Mouse (Mus musculus): ENCODE measurements around the gene Cldn2. TPM values are rescaled to one million over a fixed set of nuclear protein-coding genes. Genes with fewer than 3 reads are reported as not detected.
"Not testable (repeated sequence)": the region's sequence is repeated elsewhere in the genome, so short reads cannot be mapped to it uniquely, and the experiment has no call there.

Cldn2 gene
- polyA plus RNA-seq (2016; fragmentation: Nextera tagmentation; extraction: Ambion mirVana) = 0.08 and 0.11 TPM in 2 replicates

GRCm38 (mm10) chrX:139800406-139800878 lies at the start of gene Cldn2:
Cldn2 (plus strand) TSS chrX:139800828.
- H3K4me3 ChIP-seq = no peak within 1 kb of the TSS
- H3K9me3 ChIP-seq (replicated peaks) = no peaks in the 10 kb centered on the region
- H3K4me1 ChIP-seq = no peaks in the 10 kb centered on the region
- H3K27me3 ChIP-seq (replicated peaks) = 0 out of 2 replicates have a peak, but pooled peaks cover 9% of the 10 kb centered on the region
- H3K27ac ChIP-seq = no peak within 1 kb of the TSS
- no peaks in the 10 kb centered on the region for H3K36me3 ChIP-seq
- no peak for ATAC-seq
- WGBS (ENCODE audit: insufficient replicate concordance) = 65% methylated on average over 8 of the region's 8 CpGs
- H3K4me2 ChIP-seq = no peak within 1 kb of the TSS
- no peak within 1 kb of the TSS for H3K9ac ChIP-seq

- H3K4me2 ChIP-seq = no peak overlapping the region
- no peak for ATAC-seq
- H3K9me3 ChIP-seq (replicated peaks) = no peaks in the 10 kb centered on the region
- 0% methylated on average over 1 of the region's 1 CpGs for WGBS (ENCODE audit: insufficient replicate concordance)
- H3K4me3 ChIP-seq = no peak overlapping the region
- H3K36me3 ChIP-seq = no peaks in the 10 kb centered on the region; the same call in 1 of the 2 replicates
- no peak overlapping the region for H3K9ac ChIP-seq
- no peak overlapping the region for H3K27ac ChIP-seq
- H3K4me1 ChIP-seq = no peaks in the 10 kb centered on the region
- H3K27me3 ChIP-seq (replicated peaks) = no peaks in the 10 kb centered on the region
These were observed 48.8 kb upstream of the Cldn2 start for GRCm38 (mm10) chrX:139751855-139752254.

- not testable (repeated sequence) for H3K9ac ChIP-seq; H3K4me3 ChIP-seq; H3K9me3 ChIP-seq (replicated peaks); ATAC-seq; H3K36me3 ChIP-seq; H3K4me2 ChIP-seq; H3K27me3 ChIP-seq (replicated peaks); H3K27ac ChIP-seq; H3K4me1 ChIP-seq
- 54% methylated on average over 3 of the region's 3 CpGs for WGBS (ENCODE audit: insufficient replicate concordance)
These were observed 42.0 kb upstream of the Cldn2 start for GRCm38 (mm10) chrX:139758634-139759033.

- no peak overlapping the region for H3K9ac ChIP-seq
- no peaks in the 10 kb centered on the region for H3K36me3 ChIP-seq
- no peak overlapping the region for H3K4me3 ChIP-seq
- ATAC-seq = no peak
- WGBS (ENCODE audit: insufficient replicate concordance) = 64% methylated on average over 2 of the region's 2 CpGs
- no peaks in the 10 kb centered on the region for H3K4me1 ChIP-seq
- H3K9me3 ChIP-seq (replicated peaks) = no peaks in the 10 kb centered on the region
- no peaks in the 10 kb centered on the region for H3K27me3 ChIP-seq (replicated peaks)
- no peak overlapping the region for H3K4me2 ChIP-seq
- no peak overlapping the region for H3K27ac ChIP-seq
These were observed 38.1 kb upstream of the Cldn2 start for GRCm38 (mm10) chrX:139762546-139762945.

- WGBS (ENCODE audit: insufficient replicate concordance) = 73% methylated on average over 13 of the region's 13 CpGs
These were observed 30.5 kb upstream of the Cldn2 start for GRCm38 (mm10) chrX:139769975-139770637.

GRCm38 (mm10) chrX:139774309-139775083 lies 26.1 kb upstream of the Cldn2 start:
- Histone ChIP-seq H3K9me3 (replicated peaks) (no peaks in the 10 kb centered on the region), H3K36me3 (no peaks in the 10 kb centered on the region), H3K27ac (no peak overlapping the region), H3K4me3 (no peak overlapping the region), H3K27me3 (replicated peaks) (peaks cover 4% of the 10 kb centered on the region; the same call in 1 of the 2 replicates), H3K9ac (no peak overlapping the region), H3K4me2 (peak overlapping the region; percentile 46), H3K4me1 (peaks cover 8% of the 10 kb centered on the region; the same call in 1 of the 2 replicates)
- WGBS (ENCODE audit: insufficient replicate concordance) = 17% methylated on average over 18 of the region's 18 CpGs
- ATAC-seq = peak; percentile 76

More at GRCm38 (mm10) chrX:139769975-139770637, 30.5 kb upstream of the Cldn2 start:
- H3K9ac ChIP-seq = no peak overlapping the region
- H3K4me1 ChIP-seq = peaks cover 8% of the 10 kb centered on the region; the same call in 1 of the 2 replicates
- H3K4me2 ChIP-seq = no peak overlapping the region
- no peaks in the 10 kb centered on the region for H3K36me3 ChIP-seq
- peaks cover 4% of the 10 kb centered on the region; the same call in 1 of the 2 replicates for H3K27me3 ChIP-seq (replicated peaks)
- H3K4me3 ChIP-seq = no peak overlapping the region
- no peak for ATAC-seq
- no peaks in the 10 kb centered on the region for H3K9me3 ChIP-seq (replicated peaks)
- no peak overlapping the region for H3K27ac ChIP-seq

- Histone ChIP-seq H3K9me3 (replicated peaks) (no peaks in the 10 kb centered on the region), H3K27me3 (replicated peaks) (peaks cover 4% of the 10 kb centered on the region; the same call in 1 of the 2 replicates), H3K9ac (no peak overlapping the region), H3K4me1 (peaks cover 12% of the 10 kb centered on the region; the same call in 1 of the 2 replicates), H3K4me2 (peak overlapping the region; percentile 46; the same call in 1 of the 2 replicates), H3K27ac (no peak overlapping the region), H3K36me3 (no peaks in the 10 kb centered on the region), H3K4me3 (no peak overlapping the region)
- ATAC-seq = no peak
- WGBS (ENCODE audit: insufficient replicate concordance) = 69% methylated on average over 7 of the region's 7 CpGs
These were observed 25.5 kb upstream of the Cldn2 start for GRCm38 (mm10) chrX:139775084-139775612.

- Histone ChIP-seq H3K9me3 (replicated peaks) (no peaks in the 10 kb centered on the region), H3K27ac (no peak overlapping the region), H3K27me3 (replicated peaks) (peaks cover 5% of the 10 kb centered on the region; the same call in 1 of the 2 replicates), H3K4me2 (no peak overlapping the region), H3K4me1 (peaks cover 30% of the 10 kb centered on the region), H3K36me3 (no peaks in the 10 kb centered on the region), H3K9ac (no peak overlapping the region), H3K4me3 (no peak overlapping the region)
- 52% methylated on average over 4 of the region's 4 CpGs for WGBS (ENCODE audit: insufficient replicate concordance)
- ATAC-seq = no peak
These were observed 23.3 kb upstream of the Cldn2 start for GRCm38 (mm10) chrX:139777357-139777756.

GRCm38 (mm10) chrX:139778886-139779285 lies 21.7 kb upstream of the Cldn2 start:
- H3K4me3 ChIP-seq = no peak overlapping the region
- peaks cover 7% of the 10 kb centered on the region; the same call in 1 of the 2 replicates for H3K27me3 ChIP-seq (replicated peaks)
- no peak for ATAC-seq
- H3K4me1 ChIP-seq = peaks cover 30% of the 10 kb centered on the region
- no peak overlapping the region for H3K27ac ChIP-seq
- no peak overlapping the region for H3K9ac ChIP-seq
- H3K36me3 ChIP-seq = no peaks in the 10 kb centered on the region
- no peaks in the 10 kb centered on the region for H3K9me3 ChIP-seq (replicated peaks)
- WGBS (ENCODE audit: insufficient replicate concordance) = 78% methylated on average over 1 of the region's 1 CpGs
- no peak overlapping the region for H3K4me2 ChIP-seq

- H3K9me3 ChIP-seq (replicated peaks) = no peaks in the 10 kb centered on the region
These were observed 21.2 kb upstream of the Cldn2 start for GRCm38 (mm10) chrX:139779401-139779800.

GRCm38 (mm10) chrX:139780988-139781387 lies 19.6 kb upstream of the Cldn2 start:
- Histone ChIP-seq H3K4me2 (no peak overlapping the region), H3K4me1 (peaks cover 22% of the 10 kb centered on the region), H3K4me3 (no peak overlapping the region), H3K36me3 (no peaks in the 10 kb centered on the region), H3K9me3 (replicated peaks) (no peaks in the 10 kb centered on the region), H3K9ac (no peak overlapping the region), H3K27me3 (replicated peaks) (peaks cover 7% of the 10 kb centered on the region; the same call in 1 of the 2 replicates), H3K27ac (peak overlapping the region; percentile 14; the same call in 1 of the 2 replicates)
- peak; percentile 86 for ATAC-seq
- 19% methylated on average over 3 of the region's 3 CpGs for WGBS (ENCODE audit: insufficient replicate concordance)

More at GRCm38 (mm10) chrX:139779401-139779800, 21.2 kb upstream of the Cldn2 start:
- WGBS (ENCODE audit: insufficient replicate concordance) = 60% methylated on average over 5 of the region's 5 CpGs
- Histone ChIP-seq H3K9ac (no peak overlapping the region), H3K27me3 (replicated peaks) (peaks cover 7% of the 10 kb centered on the region; the same call in 1 of the 2 replicates), H3K4me1 (peaks cover 29% of the 10 kb centered on the region), H3K36me3 (no peaks in the 10 kb centered on the region), H3K4me3 (no peak overlapping the region), H3K27ac (no peak overlapping the region), H3K4me2 (no peak overlapping the region)
- ATAC-seq = no peak

Measured in liver, embryonic 12.5 days (tissue).